Mouse (Mus musculus): ENCODE measurements around the gene Opa1.

Gene Opa1

DNA sequence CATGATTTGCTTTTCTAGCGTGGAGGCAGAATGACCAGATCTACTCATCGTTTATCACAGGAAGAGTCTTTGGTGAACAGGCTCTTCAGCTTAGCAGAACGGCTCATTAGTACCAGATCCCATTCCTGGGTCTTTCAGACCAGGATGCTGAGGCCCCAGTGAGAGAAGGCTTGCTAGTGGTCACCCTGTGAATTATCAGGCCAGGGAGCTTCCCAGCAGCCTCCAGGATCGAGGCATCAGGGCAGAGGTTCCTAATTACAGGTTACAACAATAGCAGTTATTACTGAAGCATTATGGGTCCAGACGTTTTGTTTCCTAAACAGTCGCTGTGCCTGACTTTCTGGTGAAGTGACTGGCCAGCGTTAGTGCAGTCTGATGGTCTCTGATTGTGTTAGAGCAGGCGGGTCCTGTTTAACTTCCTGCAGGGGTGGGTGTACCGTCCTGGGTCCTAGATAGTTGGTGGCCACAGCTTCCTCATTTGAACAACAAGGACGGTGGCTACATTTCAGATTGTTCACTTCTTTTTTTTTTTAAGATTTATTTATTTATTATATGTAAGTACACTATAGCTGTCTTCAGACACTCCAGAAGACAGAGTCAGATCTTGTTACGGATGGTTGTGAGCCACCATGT lies 110.2 kb downstream of the Opa1 start:
- DNase-seq (ENCODE audit: low spot score): no peak

DNA sequence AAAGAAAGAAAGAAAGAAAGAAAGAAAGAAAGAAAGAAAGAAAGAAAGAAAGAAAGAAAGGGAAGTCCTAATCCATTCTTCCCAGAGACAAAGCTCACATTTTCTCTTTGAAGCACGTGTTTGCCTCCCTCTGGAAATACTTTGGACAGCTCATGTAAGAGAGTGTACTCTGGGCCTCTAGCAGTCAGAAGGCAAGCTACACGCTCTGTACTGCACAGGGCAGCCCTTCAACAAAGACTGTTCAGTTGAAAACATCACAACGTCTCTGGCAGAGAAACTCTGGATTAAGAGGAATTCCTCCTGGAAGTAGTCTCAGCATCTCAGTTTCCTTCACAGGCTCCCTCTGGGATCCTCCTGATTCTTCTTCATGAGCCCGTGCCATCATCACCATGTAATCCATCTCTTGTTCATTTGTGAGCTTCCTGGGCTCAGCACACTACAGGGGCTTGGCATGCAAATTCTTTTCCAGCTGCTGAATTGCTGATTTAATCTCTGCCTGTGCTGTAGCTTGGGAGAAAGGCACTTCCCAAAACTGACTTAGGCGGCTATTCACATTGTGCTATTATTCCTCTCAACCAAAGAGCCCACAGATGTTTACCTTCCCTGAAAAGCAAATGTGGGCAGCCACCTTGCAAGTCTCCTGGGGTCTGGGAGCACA lies 114.0 kb downstream of the Opa1 start:
- no peak for DNase-seq (ENCODE audit: low spot score)

GRCm38 (mm10) chr16:29693791-29694419 lies 114.8 kb downstream of the Opa1 start:
- DNase-seq (ENCODE audit: low spot score): no peak

DNA sequence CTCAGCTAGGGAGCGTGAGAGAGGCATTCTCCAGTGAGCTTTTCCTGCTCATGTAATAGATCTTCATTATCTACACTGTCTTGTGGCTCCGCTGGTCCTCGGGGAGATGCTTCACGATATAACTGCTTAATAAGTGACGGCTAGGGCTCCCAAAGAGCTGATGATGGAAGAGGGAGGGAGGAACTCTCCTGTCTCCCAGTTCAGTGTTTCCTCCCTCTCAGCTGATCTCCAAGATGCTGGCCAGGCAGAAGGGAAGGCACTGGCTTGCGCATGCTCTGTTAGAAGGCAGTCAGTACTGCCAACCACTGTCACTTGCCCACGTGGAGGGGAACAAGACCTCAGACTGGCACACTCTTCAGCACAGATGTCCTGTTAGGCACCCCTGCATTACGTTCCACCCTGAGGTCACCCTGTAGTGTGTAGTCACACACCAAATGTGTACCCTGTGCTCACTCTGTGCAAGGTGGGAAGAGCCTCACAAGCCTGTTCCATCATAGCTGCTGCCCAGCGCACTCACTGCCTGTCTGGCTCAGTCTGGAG lies 115.4 kb downstream of the Opa1 start:
- no peak for DNase-seq (ENCODE audit: low spot score)

Measured in yolk sac, embryonic 10.5 days (tissue).